Mouse (Mus musculus) liver, postnatal 0 days (tissue): ENCODE results near the gene Slc38a11. TPM values are rescaled to one million over a fixed set of nuclear protein-coding genes. Genes with fewer than 3 reads are reported as not detected.

Source experiments
- ATAC-seq: fragments of 200-750 bp; cut with Nextera tagmentation; 2 replicates; pipeline ENCODE4 v1.8.0; 2017; ENCODE audit warnings: mild to moderate bottlenecking, moderate library complexity
- DNase-seq: peaks from one replicate; pipeline ENCODE4 v3.0.0-alpha.2; 2016
- H3K27ac ChIP-seq: fragments of 300-500 bp; sonication (generic); 2 replicates; pipeline ENCODE4 v1.5.1; 2014; ENCODE audit warnings: antibody characterized with exemption, moderate library complexity, mild to moderate bottlenecking, low read depth
- H3K27me3 ChIP-seq: fragments of 300-500 bp; sonication (generic); 2 replicates; pipeline ENCODE4 v1.6.1; 2014; ENCODE audit warnings: low read length, control low read depth, mixed read lengths; ENCODE audit not compliant: insufficient read depth
- H3K36me3 ChIP-seq: fragments of 300-500 bp; sonication (generic); replicated peaks from 2 replicates; pipeline ENCODE4 v1.6.1; 2014; ENCODE audit warnings: mild to moderate bottlenecking, control low read depth, low read length, moderate library complexity, mixed read lengths; ENCODE audit not compliant: insufficient read depth
- H3K4me1 ChIP-seq: fragments of 300-500 bp; sonication (generic); 2 replicates; pipeline ENCODE4 v1.6.1; 2014; ENCODE audit warnings: antibody characterized with exemption, mild to moderate bottlenecking, control low read depth; ENCODE audit not compliant: insufficient read depth
- H3K4me2 ChIP-seq: fragments of 300-500 bp; sonication (generic); 2 replicates; pipeline ENCODE4 v1.6.1; 2014; ENCODE audit warnings: low read depth, mild to moderate bottlenecking, low read length, moderate library complexity, mixed read lengths
- H3K4me3 ChIP-seq: fragments of 300-500 bp; sonication (generic); 2 replicates; pipeline ENCODE4 v1.5.1; 2014; ENCODE audit warnings: low read depth, low read length
- H3K9ac ChIP-seq: fragments of 300-500 bp; sonication (generic); replicated peaks from 2 replicates; pipeline ENCODE4 v1.6.1; 2014; ENCODE audit warnings: mild to moderate bottlenecking, moderate library complexity
- H3K9me3 ChIP-seq: fragments of 300-500 bp; sonication (generic); 2 replicates; pipeline ENCODE4 v1.6.1; 2016; ENCODE audit warnings: mild to moderate bottlenecking, control low read depth, low read length, mixed read lengths
- CTCF ChIP-seq: sonication (generic); IDR thresholded peaks from 2 replicates; pipeline ENCODE4 v1.5.1; 2016; ENCODE audit warnings: antibody characterized with exemption, low read depth
- EP300 ChIP-seq: IDR thresholded peaks from 2 replicates; pipeline ENCODE4 v1.6.1; 2016; ENCODE audit warnings: antibody characterized with exemption, low read depth, mild to moderate bottlenecking
- WGBS: fragments of 180-500 bp; shearing (Covaris S2); extraction: QIAGEN DNeasy Blood & Tissue Kit; methylation state at CpG from one replicate; pipeline ENCODE4 v1.1.7; 2014; ENCODE audit not compliant: insufficient replicate concordance; 5-methylcytosine and 5-hydroxymethylcytosine counted together
- polyA plus RNA-seq: library from polyadenylated mRNA; unstranded; fragments of >200 nt; fragmentation: Nextera tagmentation; extraction: Ambion mirVana; gene quantifications from 2 replicates; pipeline ENCODE4 v1.2.1, GENCODE M21; 2015

The Slc38a11 gene
- polyA plus RNA-seq = 0.12 TPM in 1 of 2 replicates, not detected in the other

GRCm38 (mm10) chr2:65363828-65364497, at the start of gene Slc38a11:
Slc38a11 (minus strand) TSS chr2:65364034.
- Histone ChIP-seq H3K4me3 (no peak within 1 kb of the TSS), H3K9ac (no peak within 1 kb of the TSS), H3K27me3 (no peaks in the 10 kb centered on the region), H3K4me1 (no peaks in the 10 kb centered on the region), H3K9me3 (no peaks in the 10 kb centered on the region), H3K4me2 (no peak within 1 kb of the TSS), H3K36me3 (no peaks in the 10 kb centered on the region), H3K27ac (no peak within 1 kb of the TSS)
- WGBS = 14% methylated on average over 18 of the region's 18 CpGs
- DNase-seq = peak; percentile 26
- no peak for TF ChIP-seq CTCF
- TF ChIP-seq EP300 = no peak
- no peak for ATAC-seq

- Histone ChIP-seq H3K4me2 (no peak overlapping the region), H3K4me1 (no peaks in the 10 kb centered on the region), H3K36me3 (no peaks in the 10 kb centered on the region), H3K27me3 (no peaks in the 10 kb centered on the region), H3K9ac (no peak overlapping the region), H3K4me3 (no peak overlapping the region), H3K9me3 (no peaks in the 10 kb centered on the region), H3K27ac (no peak overlapping the region)
- no peak for DNase-seq
- WGBS = 34% methylated on average over 2 of the region's 2 CpGs
- no peak for ATAC-seq
- TF ChIP-seq EP300 = no peak
- no peak for TF ChIP-seq CTCF
Measured at GRCm38 (mm10) chr2:65407110-65407509, 43.3 kb upstream of the Slc38a11 start.

GRCm38 (mm10) chr2:65405407-65405806, 41.6 kb upstream of the Slc38a11 start:
- H3K4me2 ChIP-seq = no peak overlapping the region
- no peaks in the 10 kb centered on the region for H3K36me3 ChIP-seq
- H3K9ac ChIP-seq = no peak overlapping the region
- no peak overlapping the region for H3K4me3 ChIP-seq
- H3K9me3 ChIP-seq = no peaks in the 10 kb centered on the region
- DNase-seq (no peak), ATAC-seq (no peak)
- TF ChIP-seq CTCF = no peak
- no peak for TF ChIP-seq EP300
- H3K27me3 ChIP-seq = no peaks in the 10 kb centered on the region
- 84% methylated on average over 1 of the region's 1 CpGs for WGBS
- no peak overlapping the region for H3K27ac ChIP-seq
- H3K4me1 ChIP-seq = no peaks in the 10 kb centered on the region

GRCm38 (mm10) chr2:65402001-65402400, 38.2 kb upstream of the Slc38a11 start:
- TF ChIP-seq CTCF (no peak), EP300 (no peak)

GRCm38 (mm10) chr2:65399938-65400337, 36.1 kb upstream of the Slc38a11 start:
- Histone ChIP-seq H3K36me3 (no peaks in the 10 kb centered on the region), H3K4me3 (no peak overlapping the region), H3K27ac (no peak overlapping the region), H3K4me1 (no peaks in the 10 kb centered on the region), H3K9ac (no peak overlapping the region), H3K4me2 (no peak overlapping the region), H3K27me3 (no peaks in the 10 kb centered on the region), H3K9me3 (no peaks in the 10 kb centered on the region)
- 78% methylated on average over 5 of the region's 5 CpGs for WGBS
- DNase-seq = no peak
- no peak for ATAC-seq
- TF ChIP-seq CTCF = no peak
- no peak for TF ChIP-seq EP300

More at GRCm38 (mm10) chr2:65402001-65402400, 38.2 kb upstream of the Slc38a11 start:
- H3K9ac ChIP-seq = no peak overlapping the region
- no peak overlapping the region for H3K4me2 ChIP-seq
- no peaks in the 10 kb centered on the region for H3K4me1 ChIP-seq
- DNase-seq (no peak), ATAC-seq (no peak)
- WGBS = 70% methylated on average over 5 of the region's 5 CpGs
- no peaks in the 10 kb centered on the region for H3K9me3 ChIP-seq
- H3K27me3 ChIP-seq = no peaks in the 10 kb centered on the region
- H3K27ac ChIP-seq = no peak overlapping the region
- H3K4me3 ChIP-seq = no peak overlapping the region
- H3K36me3 ChIP-seq = no peaks in the 10 kb centered on the region

GRCm38 (mm10) chr2:65396128-65396527, 32.3 kb upstream of the Slc38a11 start:
- Histone ChIP-seq H3K9ac (no peak overlapping the region), H3K36me3 (no peaks in the 10 kb centered on the region), H3K4me3 (no peak overlapping the region), H3K4me2 (no peak overlapping the region), H3K27ac (no peak overlapping the region), H3K9me3 (no peaks in the 10 kb centered on the region), H3K4me1 (no peaks in the 10 kb centered on the region), H3K27me3 (no peaks in the 10 kb centered on the region)
- WGBS = 14% methylated on average over 3 of the region's 3 CpGs
- ATAC-seq (no peak), DNase-seq (no peak)
- peak; percentile 66 for TF ChIP-seq CTCF
- no peak for TF ChIP-seq EP300

- Histone ChIP-seq H3K4me3 (no peak overlapping the region), H3K9ac (no peak overlapping the region), H3K4me2 (no peak overlapping the region), H3K27ac (no peak overlapping the region), H3K36me3 (no peaks in the 10 kb centered on the region), H3K9me3 (no peaks in the 10 kb centered on the region), H3K4me1 (no peaks in the 10 kb centered on the region), H3K27me3 (no peaks in the 10 kb centered on the region)
- ATAC-seq (no peak), DNase-seq (no peak)
- WGBS = 70% methylated on average over 4 of the region's 4 CpGs
- no peak for TF ChIP-seq EP300
- no peak for TF ChIP-seq CTCF
Measured at GRCm38 (mm10) chr2:65393061-65393460, 29.2 kb upstream of the Slc38a11 start.
